Mouse (Mus musculus): Measurements from ENCODE around the gene Tha1. TPM values are rescaled to one million over a fixed set of nuclear protein-coding genes. Genes with fewer than 3 reads are reported as not detected.

Gene Tha1
- polyA plus RNA-seq, 1 experiment from 2014 or later = 3.0 TPM

- H3K9me3 ChIP-seq (replicated peaks; ENCODE audit: control insufficient read depth, low read length) = no peaks in the 10 kb centered on the region
- WGBS (ENCODE audit: insufficient replicate concordance) = 40% methylated on average over 8 of the region's 8 CpGs
- H3K4me2 ChIP-seq = peak overlapping the region; percentile 51; the same call in 1 of the 2 replicates
- no peak overlapping the region for H3K27ac ChIP-seq (ENCODE audit: low read depth, low read length)
- ATAC-seq (replicated peaks; ENCODE audit: insufficient number of reproducible peaks, low FRiP score, low TSS enrichment) = no peak
- H3K27me3 ChIP-seq (ENCODE audit: control insufficient read depth, insufficient read depth, low read length) = 0 out of 2 replicates have a peak, but pooled peaks cover 2% of the 10 kb centered on the region
- peak overlapping the region; percentile 54; the same call in 1 of the 2 replicates for H3K9ac ChIP-seq (ENCODE audit: low read depth, low read length)
- peaks cover 43% of the 10 kb centered on the region for H3K4me1 ChIP-seq (ENCODE audit: control insufficient read depth, insufficient read depth, low read length)
- no peaks in the 10 kb centered on the region for H3K36me3 ChIP-seq (ENCODE audit: control insufficient read depth, insufficient read depth, low read length)
- no peak overlapping the region for H3K4me3 ChIP-seq (ENCODE audit: low read depth, low read length)
Measured at GRCm38 (mm10) chr11:117878892-117879291, 5.6 kb upstream of the Tha1 start.

GRCm38 (mm10) chr11:117877917-117878745 is 4.8 kb upstream of the Tha1 start:
- Histone ChIP-seq H3K27ac (ENCODE audit: low read depth, low read length) (peak overlapping the region; percentile 66), H3K4me2 (peak overlapping the region; percentile 51), H3K9me3 (replicated peaks; ENCODE audit: control insufficient read depth, low read length) (no peaks in the 10 kb centered on the region), H3K9ac (ENCODE audit: low read depth, low read length) (peak overlapping the region; percentile 54; the same call in 1 of the 2 replicates), H3K27me3 (ENCODE audit: control insufficient read depth, insufficient read depth, low read length) (0 out of 2 replicates have a peak, but pooled peaks cover 2% of the 10 kb centered on the region), H3K36me3 (ENCODE audit: control insufficient read depth, insufficient read depth, low read length) (no peaks in the 10 kb centered on the region), H3K4me3 (ENCODE audit: low read depth, low read length) (no peak overlapping the region; the same call in 1 of the 2 replicates), H3K4me1 (ENCODE audit: control insufficient read depth, insufficient read depth, low read length) (peaks cover 43% of the 10 kb centered on the region)
- 16% methylated on average over 13 of the region's 13 CpGs for WGBS (ENCODE audit: insufficient replicate concordance)
- 0 out of 2 replicates have a peak, but pooled peaks have one; percentile 11 for ATAC-seq (replicated peaks; ENCODE audit: insufficient number of reproducible peaks, low FRiP score, low TSS enrichment)

DNA sequence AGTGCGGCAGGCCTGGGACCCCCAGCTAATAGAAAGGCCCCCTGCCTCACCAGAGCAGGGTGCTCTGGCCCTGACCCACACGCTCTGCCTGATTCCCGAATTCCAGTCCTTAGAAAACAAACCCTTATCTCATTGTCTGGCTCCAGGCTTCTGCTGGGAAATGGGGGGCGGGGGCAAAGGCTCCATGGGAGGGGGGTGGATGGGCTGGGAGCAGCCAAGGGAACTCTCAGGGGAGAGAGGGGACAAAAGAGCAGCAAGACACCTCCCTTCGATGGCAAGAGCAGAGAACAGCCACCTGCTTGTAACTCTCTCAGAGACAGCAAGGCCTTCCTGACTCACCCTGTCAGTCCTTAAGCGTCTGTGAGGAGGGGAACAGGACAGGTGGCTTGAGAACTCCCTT is 2.4 kb upstream of the Tha1 start:
- H3K9ac ChIP-seq (ENCODE audit: low read depth, low read length) = no peak overlapping the region; the same call in 1 of the 2 replicates
- 15% methylated on average over 6 of the region's 6 CpGs for WGBS (ENCODE audit: insufficient replicate concordance)
- H3K27ac ChIP-seq (ENCODE audit: low read depth, low read length) = peak overlapping the region; percentile 47; the same call in 1 of the 2 replicates
- H3K9me3 ChIP-seq (replicated peaks; ENCODE audit: control insufficient read depth, low read length) = no peaks in the 10 kb centered on the region
- no peak overlapping the region for H3K4me3 ChIP-seq (ENCODE audit: low read depth, low read length)
- H3K4me2 ChIP-seq = 0 out of 2 replicates have a peak overlapping the region, but pooled peaks have one; percentile 6
- H3K36me3 ChIP-seq (ENCODE audit: control insufficient read depth, insufficient read depth, low read length) = no peaks in the 10 kb centered on the region
- H3K4me1 ChIP-seq (ENCODE audit: control insufficient read depth, insufficient read depth, low read length) = peaks cover 35% of the 10 kb centered on the region
- no peak for ATAC-seq (replicated peaks; ENCODE audit: insufficient number of reproducible peaks, low FRiP score, low TSS enrichment)
- 0 out of 2 replicates have a peak, but pooled peaks cover 2% of the 10 kb centered on the region for H3K27me3 ChIP-seq (ENCODE audit: control insufficient read depth, insufficient read depth, low read length)

- Histone ChIP-seq H3K36me3 (ENCODE audit: control insufficient read depth, insufficient read depth, low read length) (no peaks in the 10 kb centered on the region), H3K9ac (ENCODE audit: low read depth, low read length) (no peak overlapping the region), H3K4me1 (ENCODE audit: control insufficient read depth, insufficient read depth, low read length) (peaks cover 35% of the 10 kb centered on the region), H3K9me3 (replicated peaks; ENCODE audit: control insufficient read depth, low read length) (no peaks in the 10 kb centered on the region), H3K4me2 (no peak overlapping the region), H3K27me3 (ENCODE audit: control insufficient read depth, insufficient read depth, low read length) (0 out of 2 replicates have a peak, but pooled peaks cover 1% of the 10 kb centered on the region), H3K4me3 (ENCODE audit: low read depth, low read length) (no peak overlapping the region), H3K27ac (ENCODE audit: low read depth, low read length) (no peak overlapping the region)
- WGBS (ENCODE audit: insufficient replicate concordance) = 50% methylated on average over 4 of the region's 4 CpGs
- ATAC-seq (replicated peaks; ENCODE audit: insufficient number of reproducible peaks, low FRiP score, low TSS enrichment) = no peak
Measured at GRCm38 (mm10) chr11:117874419-117874818, 1.1 kb upstream of the Tha1 start.

- Histone ChIP-seq H3K36me3 (ENCODE audit: control insufficient read depth, insufficient read depth, low read length) (no peaks in the 10 kb centered on the region), H3K9ac (ENCODE audit: low read depth, low read length) (no peak overlapping the region), H3K4me3 (ENCODE audit: low read depth, low read length) (no peak overlapping the region), H3K27me3 (ENCODE audit: control insufficient read depth, insufficient read depth, low read length) (no peaks in the 10 kb centered on the region), H3K4me1 (ENCODE audit: control insufficient read depth, insufficient read depth, low read length) (peaks cover 17% of the 10 kb centered on the region), H3K9me3 (replicated peaks; ENCODE audit: control insufficient read depth, low read length) (no peaks in the 10 kb centered on the region), H3K4me2 (no peak overlapping the region; the same call in 1 of the 2 replicates), H3K27ac (ENCODE audit: low read depth, low read length) (no peak overlapping the region)
- 58% methylated on average over 12 of the region's 12 CpGs for WGBS (ENCODE audit: insufficient replicate concordance)
- no peak for ATAC-seq (replicated peaks; ENCODE audit: insufficient number of reproducible peaks, low FRiP score, low TSS enrichment)
Measured at GRCm38 (mm10) chr11:117871911-117872584, 1.2 kb downstream of the Tha1 start.

- Histone ChIP-seq H3K9ac (ENCODE audit: low read depth, low read length) (no peak overlapping the region), H3K4me3 (ENCODE audit: low read depth, low read length) (no peak overlapping the region), H3K27me3 (ENCODE audit: control insufficient read depth, insufficient read depth, low read length) (no peaks in the 10 kb centered on the region), H3K9me3 (replicated peaks; ENCODE audit: control insufficient read depth, low read length) (no peaks in the 10 kb centered on the region), H3K27ac (ENCODE audit: low read depth, low read length) (no peak overlapping the region), H3K4me2 (no peak overlapping the region), H3K36me3 (ENCODE audit: control insufficient read depth, insufficient read depth, low read length) (no peaks in the 10 kb centered on the region), H3K4me1 (ENCODE audit: control insufficient read depth, insufficient read depth, low read length) (peaks cover 17% of the 10 kb centered on the region)
- 61% methylated on average over 5 of the region's 5 CpGs for WGBS (ENCODE audit: insufficient replicate concordance)
- no peak for ATAC-seq (replicated peaks; ENCODE audit: insufficient number of reproducible peaks, low FRiP score, low TSS enrichment)
Measured at GRCm38 (mm10) chr11:117871376-117871775, 1.9 kb downstream of the Tha1 start.

- Histone ChIP-seq H3K4me3 (ENCODE audit: low read depth, low read length) (no peak overlapping the region), H3K4me2 (no peak overlapping the region), H3K36me3 (ENCODE audit: control insufficient read depth, insufficient read depth, low read length) (no peaks in the 10 kb centered on the region), H3K27ac (ENCODE audit: low read depth, low read length) (no peak overlapping the region), H3K27me3 (ENCODE audit: control insufficient read depth, insufficient read depth, low read length) (no peaks in the 10 kb centered on the region), H3K9ac (ENCODE audit: low read depth, low read length) (no peak overlapping the region), H3K9me3 (replicated peaks; ENCODE audit: control insufficient read depth, low read length) (no peaks in the 10 kb centered on the region), H3K4me1 (ENCODE audit: control insufficient read depth, insufficient read depth, low read length) (peaks cover 14% of the 10 kb centered on the region)
- ATAC-seq (replicated peaks; ENCODE audit: insufficient number of reproducible peaks, low FRiP score, low TSS enrichment) = no peak
- WGBS (ENCODE audit: insufficient replicate concordance) = 37% methylated on average over 12 of the region's 12 CpGs
Measured at GRCm38 (mm10) chr11:117870688-117871365, 2.5 kb downstream of the Tha1 start.

DNA sequence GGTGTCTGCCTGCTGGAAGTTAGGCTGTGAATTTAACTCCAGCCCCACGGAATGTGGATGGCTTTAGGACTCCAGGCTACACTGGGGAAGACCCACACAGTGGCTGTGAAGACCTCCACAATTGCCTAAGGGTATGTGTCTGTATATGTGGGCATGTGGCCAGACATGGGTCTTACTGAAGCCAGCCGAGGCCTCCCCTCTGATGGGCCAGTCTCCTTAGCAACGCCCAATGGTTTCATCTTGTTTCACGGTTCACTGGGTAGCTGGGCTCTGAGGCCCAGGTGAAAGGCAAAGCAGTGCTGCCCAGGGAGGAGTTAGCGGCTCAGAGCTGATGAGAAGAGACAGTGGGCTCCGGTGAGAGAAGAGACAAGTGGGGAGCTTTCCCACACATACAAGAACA is 7.3 kb downstream of the Tha1 start:
- Histone ChIP-seq H3K4me3 (ENCODE audit: low read depth, low read length) (no peak overlapping the region), H3K4me2 (no peak overlapping the region), H3K4me1 (ENCODE audit: control insufficient read depth, insufficient read depth, low read length) (no peaks in the 10 kb centered on the region), H3K9ac (ENCODE audit: low read depth, low read length) (no peak overlapping the region), H3K27me3 (ENCODE audit: control insufficient read depth, insufficient read depth, low read length) (peaks cover 37% of the 10 kb centered on the region), H3K36me3 (ENCODE audit: control insufficient read depth, insufficient read depth, low read length) (no peaks in the 10 kb centered on the region), H3K9me3 (replicated peaks; ENCODE audit: control insufficient read depth, low read length) (no peaks in the 10 kb centered on the region), H3K27ac (ENCODE audit: low read depth, low read length) (no peak overlapping the region)
- ATAC-seq (replicated peaks; ENCODE audit: insufficient number of reproducible peaks, low FRiP score, low TSS enrichment) = no peak
- WGBS (ENCODE audit: insufficient replicate concordance) = 55% methylated on average over 6 of the region's 6 CpGs

All from heart, embryonic 11.5 days (tissue).